Mouse (Mus musculus): ENCODE measurements around the gene S100z. TPM values are rescaled to one million over a fixed set of nuclear protein-coding genes. Genes with fewer than 3 reads are reported as not detected.

S100z gene
- polyA plus RNA-seq, 1 experiment from 2014 or later = not detected

DNA sequence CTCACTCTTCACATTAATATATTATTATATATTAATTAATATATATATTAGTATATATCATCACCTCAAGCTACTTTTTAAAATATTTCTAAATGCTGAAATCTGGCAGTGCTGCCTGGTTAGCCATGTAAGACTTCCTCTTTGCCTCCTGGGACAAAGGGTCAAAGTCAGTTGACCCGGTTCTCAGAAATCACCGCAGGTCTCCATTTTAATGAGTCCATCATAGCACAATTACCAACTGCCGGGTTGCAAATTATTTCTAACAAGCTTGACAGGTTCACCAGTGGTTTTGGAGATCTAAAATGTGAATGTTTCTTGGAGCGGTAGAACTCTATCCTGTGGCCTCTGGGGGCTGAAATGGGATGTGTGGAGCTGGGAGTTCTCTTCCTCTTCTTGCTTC is 35.6 kb downstream of the S100z start:
- Histone ChIP-seq H3K27me3 (ENCODE audit: control insufficient read depth, insufficient read depth, low read length) (peaks cover 9% of the 10 kb centered on the region; the same call in 1 of the 2 replicates), H3K4me3 (ENCODE audit: low read depth, low read length) (no peak overlapping the region), H3K36me3 (ENCODE audit: control insufficient read depth, insufficient read depth, low read length) (no peaks in the 10 kb centered on the region), H3K9ac (ENCODE audit: low read length) (no peak overlapping the region), H3K27ac (replicated peaks; ENCODE audit: low read depth, low read length) (no peak overlapping the region), H3K4me1 (ENCODE audit: control insufficient read depth, insufficient read depth, low read length) (peaks cover 10% of the 10 kb centered on the region; the same call in 1 of the 2 replicates), H3K4me2 (ENCODE audit: low read depth, severe bottlenecking) (peak overlapping the region; percentile 90), H3K9me3 (ENCODE audit: control insufficient read depth, low read length) (no peaks in the 10 kb centered on the region)
- DNase-seq (ENCODE audit: low spot score) (no peak), ATAC-seq (ENCODE audit: insufficient number of reproducible peaks, low FRiP score, low TSS enrichment, low read depth) (no peak)
- WGBS = 5% methylated on average over 4 of the region's 4 CpGs

- Histone ChIP-seq H3K4me3 (ENCODE audit: low read depth, low read length) (no peak overlapping the region), H3K4me1 (ENCODE audit: control insufficient read depth, insufficient read depth, low read length) (peaks cover 8% of the 10 kb centered on the region; the same call in 1 of the 2 replicates), H3K9ac (ENCODE audit: low read length) (no peak overlapping the region), H3K36me3 (ENCODE audit: control insufficient read depth, insufficient read depth, low read length) (no peaks in the 10 kb centered on the region), H3K27me3 (ENCODE audit: control insufficient read depth, insufficient read depth, low read length) (peaks cover 3% of the 10 kb centered on the region; the same call in 1 of the 2 replicates), H3K9me3 (ENCODE audit: control insufficient read depth, low read length) (no peaks in the 10 kb centered on the region), H3K4me2 (ENCODE audit: low read depth, severe bottlenecking) (no peak overlapping the region), H3K27ac (replicated peaks; ENCODE audit: low read depth, low read length) (no peak overlapping the region)
- ATAC-seq (ENCODE audit: insufficient number of reproducible peaks, low FRiP score, low TSS enrichment, low read depth) (no peak), DNase-seq (ENCODE audit: low spot score) (no peak)
- 80% methylated on average over 5 of the region's 5 CpGs for WGBS
Measured at GRCm38 (mm10) chr13:95439569-95439968, 39.0 kb downstream of the S100z start.

DNA sequence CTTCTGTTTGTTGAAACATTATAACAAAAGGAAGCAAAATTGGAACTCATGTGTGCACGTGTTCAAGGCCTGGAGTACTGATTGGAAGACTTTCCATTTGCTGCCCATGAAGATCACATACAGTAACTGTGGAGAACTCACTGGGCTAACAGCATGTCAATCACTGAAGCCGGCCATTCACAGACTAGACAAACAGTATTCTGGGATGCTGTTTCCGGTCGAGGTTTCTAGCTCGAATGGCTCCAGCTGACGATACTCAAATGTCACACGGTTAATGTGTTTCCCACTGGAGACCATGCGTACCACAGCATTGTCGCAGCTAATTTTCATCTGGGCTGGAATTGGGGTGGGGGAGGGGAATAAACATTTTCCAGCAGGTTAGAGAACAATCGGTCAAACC is 46.8 kb downstream of the S100z start:
- ATAC-seq (ENCODE audit: insufficient number of reproducible peaks, low FRiP score, low TSS enrichment, low read depth) = no peak
- no peak overlapping the region for H3K27ac ChIP-seq (replicated peaks; ENCODE audit: low read depth, low read length)
- H3K4me3 ChIP-seq (ENCODE audit: low read depth, low read length) = no peak overlapping the region
- no peak overlapping the region for H3K4me2 ChIP-seq (ENCODE audit: low read depth, severe bottlenecking)
- H3K9ac ChIP-seq (ENCODE audit: low read length) = no peak overlapping the region
- no peaks in the 10 kb centered on the region for H3K27me3 ChIP-seq (ENCODE audit: control insufficient read depth, insufficient read depth, low read length)
- WGBS = 84% methylated on average over 10 of the region's 10 CpGs
- no peaks in the 10 kb centered on the region for H3K9me3 ChIP-seq (ENCODE audit: control insufficient read depth, low read length)
- DNase-seq (ENCODE audit: low spot score) = no peak
- no peaks in the 10 kb centered on the region for H3K36me3 ChIP-seq (ENCODE audit: control insufficient read depth, insufficient read depth, low read length)
- H3K4me1 ChIP-seq (ENCODE audit: control insufficient read depth, insufficient read depth, low read length) = no peaks in the 10 kb centered on the region

- Histone ChIP-seq H3K27me3 (ENCODE audit: control insufficient read depth, insufficient read depth, low read length) (no peaks in the 10 kb centered on the region), H3K27ac (replicated peaks; ENCODE audit: low read depth, low read length) (no peak overlapping the region), H3K4me1 (ENCODE audit: control insufficient read depth, insufficient read depth, low read length) (no peaks in the 10 kb centered on the region), H3K4me3 (ENCODE audit: low read depth, low read length) (no peak overlapping the region), H3K4me2 (ENCODE audit: low read depth, severe bottlenecking) (no peak overlapping the region), H3K9ac (ENCODE audit: low read length) (no peak overlapping the region), H3K36me3 (ENCODE audit: control insufficient read depth, insufficient read depth, low read length) (no peaks in the 10 kb centered on the region), H3K9me3 (ENCODE audit: control insufficient read depth, low read length) (no peaks in the 10 kb centered on the region)
- ATAC-seq (ENCODE audit: insufficient number of reproducible peaks, low FRiP score, low TSS enrichment, low read depth) = no peak
- 93% methylated on average over 3 of the region's 3 CpGs for WGBS
- no peak for DNase-seq (ENCODE audit: low spot score)
Measured at GRCm38 (mm10) chr13:95427499-95427898, 51.0 kb downstream of the S100z start.

Other genes with a start within 250 kb of the S100z start
- 1.8 and 1.9 TPM in 2 replicates for gene Pde8b, start 228.4 kb downstream of the S100z start, polyA plus RNA-seq (2014; fragmentation: Nextera tagmentation; extraction: Ambion mirVana)
- gene Zbed3, start 155.1 kb downstream of the S100z start, polyA plus RNA-seq (2014; fragmentation: Nextera tagmentation; extraction: Ambion mirVana) = 95.8 and 96.7 TPM in 2 replicates
- gene Aggf1, start 103.4 kb downstream of the S100z start, polyA plus RNA-seq (2014; fragmentation: Nextera tagmentation; extraction: Ambion mirVana) = 45.1 and 45.5 TPM in 2 replicates
- gene Crhbp, start 33.8 kb downstream of the S100z start, polyA plus RNA-seq (2014; fragmentation: Nextera tagmentation; extraction: Ambion mirVana) = 1.4 and 3.5 TPM in 2 replicates
- 0.11 TPM in 1 of 2 replicates, not detected in the other for gene F2rl1, start 46.5 kb upstream of the S100z start, polyA plus RNA-seq (2014; fragmentation: Nextera tagmentation; extraction: Ambion mirVana)
- gene F2r, start 139.8 kb upstream of the S100z start, polyA plus RNA-seq (2014; fragmentation: Nextera tagmentation; extraction: Ambion mirVana) = 147 and 157 TPM in 2 replicates
- 2.3 TPM in 2 replicates for gene F2rl2, start 218.1 kb upstream of the S100z start, polyA plus RNA-seq (2014; fragmentation: Nextera tagmentation; extraction: Ambion mirVana)

Data from limb, embryonic 11.5 days (tissue).